Mouse (Mus musculus): ENCODE data around the gene Bbs1. TPM values are rescaled to one million over a fixed set of nuclear protein-coding genes. Genes with fewer than 3 reads are reported as not detected.

Bbs1 gene
- polyA plus RNA-seq, 1 experiment = not detected

- Histone ChIP-seq H3K4me3 (ENCODE audit: insufficient read depth, low read depth, low read length) (peak within 1 kb of the TSS; percentile 89), H3K27ac (ENCODE audit: insufficient read depth, low read depth, low read length) (0 out of 2 replicates have a peak within 1 kb of the TSS, but pooled peaks have one; percentile 36), H3K4me1 (ENCODE audit: control insufficient read depth, insufficient read depth, low read length) (peaks cover 12% of the 10 kb centered on the region)
- 1% methylated on average over 32 of the region's 32 CpGs for WGBS
- TF ChIP-seq POLR2A (IDR thresholded peaks at IDR 0.05; ENCODE audit: insufficient read depth, low read depth, low read length) (peak; percentile 79), CTCF (IDR thresholded peaks at IDR 0.05; ENCODE audit: insufficient read depth, low read depth, low read length) (no peak)
Observed at GRCm38 (mm10) chr19:4927904-4928531, 21.6 kb upstream of the Bbs1 start, which contains the start of gene Dpp3. Gene Dpp3 (minus strand): TSS chr19:4928287.

GRCm38 (mm10) chr19:4925121-4925860 lies 18.9 kb upstream of the Bbs1 start:
- 97% methylated on average over 11 of the region's 11 CpGs for WGBS
- H3K27ac ChIP-seq (ENCODE audit: insufficient read depth, low read depth, low read length) = no peak overlapping the region
- TF ChIP-seq POLR2A (IDR thresholded peaks at IDR 0.05; ENCODE audit: insufficient read depth, low read depth, low read length) = no peak
- H3K4me3 ChIP-seq (ENCODE audit: insufficient read depth, low read depth, low read length) = no peak overlapping the region
- H3K4me1 ChIP-seq (ENCODE audit: control insufficient read depth, insufficient read depth, low read length) = peaks cover 12% of the 10 kb centered on the region

DNA sequence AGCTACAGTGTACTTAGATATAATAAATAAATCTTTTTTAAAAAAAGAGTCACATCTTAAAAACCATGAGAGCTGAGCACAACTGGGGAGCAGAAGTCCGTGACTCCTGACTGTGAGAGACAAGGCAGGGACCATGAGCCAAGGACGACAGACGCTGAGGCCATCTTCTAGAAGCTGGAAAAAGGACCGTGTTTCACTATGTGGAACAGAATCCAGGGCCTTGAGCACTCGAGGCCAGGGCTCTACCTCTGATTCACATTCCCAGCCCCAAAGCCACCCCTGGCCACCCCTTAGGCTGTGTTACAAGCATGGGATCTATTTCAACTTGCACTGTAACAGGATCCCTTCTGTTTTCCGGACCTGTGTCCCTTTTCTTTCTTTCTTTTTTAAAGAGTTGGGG lies 13.2 kb upstream of the Bbs1 start:
- no peaks in the 10 kb centered on the region for H3K4me1 ChIP-seq (ENCODE audit: control insufficient read depth, insufficient read depth, low read length)
- WGBS = 81% methylated on average over 6 of the region's 6 CpGs
- no peak overlapping the region for H3K4me3 ChIP-seq (ENCODE audit: insufficient read depth, low read depth, low read length)
- H3K27ac ChIP-seq (ENCODE audit: insufficient read depth, low read depth, low read length) = no peak overlapping the region
- TF ChIP-seq CTCF (IDR thresholded peaks at IDR 0.05; ENCODE audit: insufficient read depth, low read depth, low read length) (no peak), POLR2A (IDR thresholded peaks at IDR 0.05; ENCODE audit: insufficient read depth, low read depth, low read length) (no peak)

- TF ChIP-seq CTCF (IDR thresholded peaks at IDR 0.05; ENCODE audit: insufficient read depth, low read depth, low read length) = no peak
- TF ChIP-seq POLR2A (IDR thresholded peaks at IDR 0.05; ENCODE audit: insufficient read depth, low read depth, low read length) = no peak
- H3K4me3 ChIP-seq (ENCODE audit: insufficient read depth, low read depth, low read length) = no peak overlapping the region
- 91% methylated on average over 10 of the region's 10 CpGs for WGBS
Observed at GRCm38 (mm10) chr19:4916827-4917226, 10.4 kb upstream of the Bbs1 start.

DNA sequence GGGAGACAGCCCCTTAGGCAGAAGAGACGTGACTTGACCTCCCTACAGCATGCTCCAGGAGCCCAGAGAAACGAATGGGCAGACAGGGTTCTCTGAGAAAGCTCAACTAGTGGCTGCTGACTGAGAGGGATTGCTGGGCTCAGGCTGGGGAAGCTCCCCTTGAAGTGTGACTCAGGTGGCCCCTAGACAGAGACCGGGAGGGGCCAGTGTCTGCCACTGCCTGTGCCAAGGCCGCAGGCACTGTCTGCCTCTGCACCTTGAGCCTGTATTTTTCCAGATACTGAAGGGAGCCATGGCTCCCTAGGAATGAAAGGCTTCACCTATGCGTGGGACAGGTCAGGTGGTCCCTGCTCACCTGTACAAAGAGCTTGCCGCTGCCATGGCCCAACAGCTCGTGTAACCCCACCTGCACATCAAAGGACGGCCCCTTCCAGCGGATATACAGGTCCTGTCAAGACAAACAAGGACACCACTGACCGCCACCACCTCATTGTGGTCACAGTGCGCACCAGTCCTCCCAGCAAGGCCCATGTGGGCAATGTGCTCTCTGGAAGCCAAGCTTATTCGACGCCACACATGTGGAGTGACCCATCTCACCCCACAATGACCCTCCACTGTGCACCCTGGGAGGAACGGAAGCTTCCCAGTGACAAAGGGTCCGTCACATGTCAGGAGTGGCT lies 9.6 kb upstream of the Bbs1 start:
- no peak overlapping the region for H3K27ac ChIP-seq (ENCODE audit: insufficient read depth, low read depth, low read length)
- H3K4me3 ChIP-seq (ENCODE audit: insufficient read depth, low read depth, low read length) = no peak overlapping the region
- H3K4me1 ChIP-seq (ENCODE audit: control insufficient read depth, insufficient read depth, low read length) = no peaks in the 10 kb centered on the region
- WGBS = 90% methylated on average over 15 of the region's 15 CpGs
- no peak for TF ChIP-seq CTCF (IDR thresholded peaks at IDR 0.05; ENCODE audit: insufficient read depth, low read depth, low read length)
- no peak for TF ChIP-seq POLR2A (IDR thresholded peaks at IDR 0.05; ENCODE audit: insufficient read depth, low read depth, low read length)

More at GRCm38 (mm10) chr19:4916827-4917226, 10.4 kb upstream of the Bbs1 start:
- H3K4me1 ChIP-seq (ENCODE audit: control insufficient read depth, insufficient read depth, low read length) = no peaks in the 10 kb centered on the region
- H3K27ac ChIP-seq (ENCODE audit: insufficient read depth, low read depth, low read length) = no peak overlapping the region

DNA sequence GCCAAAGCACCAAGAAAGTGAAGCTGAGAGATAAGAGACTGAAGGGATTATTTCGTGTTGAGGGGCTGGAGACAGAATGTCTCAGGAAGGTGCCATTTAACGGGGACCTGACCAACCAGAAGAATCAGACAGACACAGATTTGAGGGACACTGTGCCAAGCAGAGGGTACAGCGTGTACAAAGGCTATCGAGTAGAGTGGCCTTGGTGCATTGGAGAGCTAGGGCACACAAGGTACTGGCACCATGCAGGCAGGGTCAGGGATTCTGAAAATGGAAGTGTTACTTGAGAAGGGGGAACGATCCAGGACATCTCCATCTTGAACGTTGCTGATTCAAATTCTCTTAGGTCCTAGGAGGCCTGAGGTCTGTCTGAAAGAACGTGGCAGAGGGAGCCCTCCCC lies 2.9 kb upstream of the Bbs1 start:
- Histone ChIP-seq H3K27ac (ENCODE audit: insufficient read depth, low read depth, low read length) (no peak overlapping the region), H3K4me3 (ENCODE audit: insufficient read depth, low read depth, low read length) (no peak overlapping the region), H3K4me1 (ENCODE audit: control insufficient read depth, insufficient read depth, low read length) (no peaks in the 10 kb centered on the region)
- WGBS = 91% methylated on average over 7 of the region's 7 CpGs
- TF ChIP-seq POLR2A (IDR thresholded peaks at IDR 0.05; ENCODE audit: insufficient read depth, low read depth, low read length) (no peak), CTCF (IDR thresholded peaks at IDR 0.05; ENCODE audit: insufficient read depth, low read depth, low read length) (no peak)

GRCm38 (mm10) chr19:4908107-4908506 lies 1.7 kb upstream of the Bbs1 start:
- no peak for TF ChIP-seq POLR2A (IDR thresholded peaks at IDR 0.05; ENCODE audit: insufficient read depth, low read depth, low read length)
- no peak for TF ChIP-seq CTCF (IDR thresholded peaks at IDR 0.05; ENCODE audit: insufficient read depth, low read depth, low read length)
- Histone ChIP-seq H3K4me3 (ENCODE audit: insufficient read depth, low read depth, low read length) (no peak overlapping the region), H3K4me1 (ENCODE audit: control insufficient read depth, insufficient read depth, low read length) (no peaks in the 10 kb centered on the region), H3K27ac (ENCODE audit: insufficient read depth, low read depth, low read length) (no peak overlapping the region)
- 69% methylated on average over 4 of the region's 4 CpGs for WGBS

DNA sequence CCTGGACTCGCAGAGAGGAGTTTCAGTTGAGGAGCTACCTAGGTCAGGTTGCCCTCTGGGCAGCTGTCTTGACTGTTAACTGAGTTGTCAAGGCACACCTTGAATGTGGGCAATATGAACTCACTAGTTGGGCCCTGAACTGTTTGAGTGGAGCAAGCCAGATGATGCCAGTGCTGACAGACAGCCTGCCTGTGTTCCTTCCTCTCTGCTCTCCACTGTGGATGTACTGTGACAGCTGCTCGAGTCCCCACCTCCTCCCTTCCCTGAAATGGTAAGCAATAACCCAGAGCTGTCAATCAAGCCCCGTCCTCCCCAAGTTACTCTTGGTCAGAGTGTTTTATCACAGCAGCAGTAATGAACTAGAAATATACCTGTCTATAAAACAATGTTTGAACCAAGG lies 6.5 kb downstream of the Bbs1 start:
- 83% methylated on average over 3 of the region's 3 CpGs for WGBS
- H3K4me3 ChIP-seq (ENCODE audit: insufficient read depth, low read depth, low read length) = no peak overlapping the region
- H3K4me1 ChIP-seq (ENCODE audit: control insufficient read depth, insufficient read depth, low read length) = no peaks in the 10 kb centered on the region
- TF ChIP-seq CTCF (IDR thresholded peaks at IDR 0.05; ENCODE audit: insufficient read depth, low read depth, low read length) = no peak
- TF ChIP-seq POLR2A (IDR thresholded peaks at IDR 0.05; ENCODE audit: insufficient read depth, low read depth, low read length) = no peak
- H3K27ac ChIP-seq (ENCODE audit: insufficient read depth, low read depth, low read length) = no peak overlapping the region

GRCm38 (mm10) chr19:4898972-4899371 lies 7.5 kb downstream of the Bbs1 start:
- Histone ChIP-seq H3K4me1 (ENCODE audit: control insufficient read depth, insufficient read depth, low read length) (no peaks in the 10 kb centered on the region), H3K4me3 (ENCODE audit: insufficient read depth, low read depth, low read length) (no peak overlapping the region), H3K27ac (ENCODE audit: insufficient read depth, low read depth, low read length) (no peak overlapping the region)
- no peak for TF ChIP-seq CTCF (IDR thresholded peaks at IDR 0.05; ENCODE audit: insufficient read depth, low read depth, low read length)
- TF ChIP-seq POLR2A (IDR thresholded peaks at IDR 0.05; ENCODE audit: insufficient read depth, low read depth, low read length) = no peak
- WGBS = 87% methylated on average over 9 of the region's 9 CpGs
